Mouse (Mus musculus): ENCODE data around the gene Hic1. TPM values are rescaled to one million over a fixed set of nuclear protein-coding genes. Genes with fewer than 3 reads are reported as not detected.

Gene Hic1
- total RNA-seq, 2 experiments from 2014 or later = not detected

GRCm38 (mm10) chr11:75126384-75126783, 42.9 kb downstream of the Hic1 start:
- ATAC-seq (replicated peaks; ENCODE audit: low FRiP score, poor library complexity, severe bottlenecking) = no peak

DNA sequence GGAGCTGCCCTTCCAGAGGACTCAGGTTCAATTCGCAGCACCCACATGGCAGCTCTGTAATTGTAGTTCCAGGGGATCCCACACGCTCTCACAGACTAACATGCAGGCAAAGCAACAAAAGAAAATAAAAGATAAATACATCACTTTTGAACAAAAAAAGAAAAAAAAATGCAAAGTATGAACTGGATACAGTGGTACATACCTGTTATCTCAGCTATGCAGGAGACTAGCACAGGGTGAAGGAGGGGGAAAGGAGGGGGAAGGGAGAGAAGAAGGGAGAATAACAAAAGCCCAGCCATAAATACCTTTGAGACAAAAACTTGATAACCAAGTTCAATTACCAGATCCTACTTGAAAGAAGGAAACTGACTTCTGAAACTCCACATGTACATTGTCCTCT, 44.9 kb downstream of the Hic1 start:
- ATAC-seq (replicated peaks; ENCODE audit: low FRiP score, poor library complexity, severe bottlenecking) = no peak

DNA sequence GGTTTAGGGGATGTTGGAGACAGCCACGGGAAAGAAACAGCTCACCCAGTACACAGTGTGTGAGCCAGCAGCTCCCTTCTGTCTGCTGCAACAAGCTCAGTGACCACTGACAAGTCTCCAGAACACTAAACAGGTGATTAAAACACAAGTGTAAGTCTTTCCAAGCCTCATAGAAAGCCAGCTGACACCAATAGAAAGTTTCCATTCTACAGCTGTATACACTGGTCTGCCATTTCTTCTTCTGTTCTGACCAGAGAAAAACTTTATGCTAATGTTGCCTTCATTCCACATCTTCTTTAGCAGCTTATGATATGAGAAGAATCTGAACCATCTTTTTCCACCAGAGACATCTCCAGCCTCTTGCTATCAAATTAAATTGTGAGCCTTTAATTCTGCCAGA, 48.0 kb downstream of the Hic1 start:
- ATAC-seq (replicated peaks; ENCODE audit: low FRiP score, poor library complexity, severe bottlenecking) = no peak

DNA sequence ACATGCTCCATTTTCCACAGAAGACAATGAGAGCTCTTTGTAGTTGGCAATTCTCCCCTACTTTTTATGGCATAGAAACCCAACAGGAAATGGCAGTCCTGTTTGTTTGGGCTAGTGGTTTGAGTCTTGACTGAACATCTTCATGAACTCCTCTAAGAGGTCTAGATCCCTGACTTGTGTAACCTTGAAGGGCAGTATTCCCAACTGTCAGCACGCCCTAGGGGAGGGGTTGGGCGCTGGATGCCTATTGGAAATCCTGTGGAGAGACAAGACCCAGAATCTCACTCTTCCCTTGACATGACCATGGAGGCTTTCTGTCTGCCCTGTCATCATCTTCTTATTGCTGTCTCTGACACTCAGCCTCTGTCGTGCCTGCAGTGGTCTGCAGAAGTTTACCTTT, 49.5 kb downstream of the Hic1 start:
- ATAC-seq (replicated peaks; ENCODE audit: low FRiP score, poor library complexity, severe bottlenecking) = no peak

- no peak for ATAC-seq (replicated peaks; ENCODE audit: low FRiP score, poor library complexity, severe bottlenecking)
These were observed 50.0 kb downstream of the Hic1 start for GRCm38 (mm10) chr11:75119298-75119697.

GRCm38 (mm10) chr11:75118141-75118540, 51.2 kb downstream of the Hic1 start:
- ATAC-seq (replicated peaks; ENCODE audit: low FRiP score, poor library complexity, severe bottlenecking) = no peak

GRCm38 (mm10) chr11:75116379-75116778, 52.9 kb downstream of the Hic1 start:
- ATAC-seq (replicated peaks; ENCODE audit: low FRiP score, poor library complexity, severe bottlenecking) = no peak

Other genes starting within 250 kb of the Hic1 start
- 49.9 and 53.7 TPM in 2 replicates for gene Smg6, start 243.7 kb downstream of the Hic1 start, total RNA-seq (2015; ENCODE audit: low replicate concordance)
- 91.4 and 96.3 TPM in 2 replicates for gene Smg6, start 243.7 kb downstream of the Hic1 start, total RNA-seq (2017; ENCODE audit: low replicate concordance)
- 7.9 and 18.0 TPM in 2 replicates for gene Srr, start 243.6 kb downstream of the Hic1 start, total RNA-seq (2015; ENCODE audit: low replicate concordance)
- 4.7 and 6.4 TPM in 2 replicates for gene Srr, start 243.6 kb downstream of the Hic1 start, total RNA-seq (2017; ENCODE audit: low replicate concordance)
- gene Ovca2, start 9.3 kb upstream of the Hic1 start, total RNA-seq (2015; ENCODE audit: low replicate concordance) = 4.2 and 15.1 TPM in 2 replicates
- gene Ovca2, start 9.3 kb upstream of the Hic1 start, total RNA-seq (2017; ENCODE audit: low replicate concordance) = 1.9 and 4.2 TPM in 2 replicates
- gene Dph1, start 21.7 kb upstream of the Hic1 start, total RNA-seq (2015; ENCODE audit: low replicate concordance) = not detected in 2 replicates
- gene Dph1, start 21.7 kb upstream of the Hic1 start, total RNA-seq (2017; ENCODE audit: low replicate concordance) = 1.1 and 6.3 TPM in 2 replicates
- 0.42 and 1.1 TPM in 2 replicates for gene Rtn4rl1, start 24.3 kb upstream of the Hic1 start, total RNA-seq (2015; ENCODE audit: low replicate concordance)
- gene Rtn4rl1, start 24.3 kb upstream of the Hic1 start, total RNA-seq (2017; ENCODE audit: low replicate concordance) = not detected in 2 replicates
- gene Rpa1, start 178.8 kb upstream of the Hic1 start, total RNA-seq (2015; ENCODE audit: low replicate concordance) = 76.7 and 95.5 TPM in 2 replicates
- gene Rpa1, start 178.8 kb upstream of the Hic1 start, total RNA-seq (2017; ENCODE audit: low replicate concordance) = 100 and 110 TPM in 2 replicates
- 6.1 and 8.4 TPM in 2 replicates for gene Smyd4, start 178.9 kb upstream of the Hic1 start, total RNA-seq (2015; ENCODE audit: low replicate concordance)
- 1.1 and 5.3 TPM in 2 replicates for gene Smyd4, start 178.9 kb upstream of the Hic1 start, total RNA-seq (2017; ENCODE audit: low replicate concordance)

All from erythroid progenitor cell, adult 5-6 weeks (primary cell).